Mouse (Mus musculus) midbrain, embryonic 10.5 days (tissue): ENCODE results near the gene Wdfy1. TPM values are rescaled to one million over a fixed set of nuclear protein-coding genes. Genes with fewer than 3 reads are reported as not detected.

Source experiments
- DNase-seq: peaks from one replicate; pipeline ENCODE4 v3.0.0-alpha.2; 2017; ENCODE audit warnings: low spot score
- H3K27ac ChIP-seq: fragments of 300-500 bp; sonication (generic); replicated peaks from 2 replicates; pipeline ENCODE4 v1.5.1; 2016; ENCODE audit warnings: mild to moderate bottlenecking
- H3K27me3 ChIP-seq: fragments of 300-500 bp; sonication (generic); 2 replicates; pipeline ENCODE4 v1.6.1; 2016; ENCODE audit warnings: low read depth, mild to moderate bottlenecking; ENCODE audit not compliant: poor library complexity, severe bottlenecking
- H3K36me3 ChIP-seq: fragments of 300-500 bp; sonication (generic); 2 replicates; pipeline ENCODE4 v1.6.1; 2016; ENCODE audit warnings: mild to moderate bottlenecking, moderate library complexity
- H3K4me1 ChIP-seq: fragments of 300-500 bp; sonication (generic); 2 replicates; pipeline ENCODE4 v1.6.1; 2016
- H3K4me3 ChIP-seq: fragments of 300-500 bp; sonication (generic); 2 replicates; pipeline ENCODE4 v1.5.1; 2016; ENCODE audit warnings: mild to moderate bottlenecking, moderate library complexity
- H3K9me3 ChIP-seq: fragments of 300-500 bp; sonication (generic); replicated peaks from 2 replicates; pipeline ENCODE4 v1.6.1; 2016; ENCODE audit warnings: mild to moderate bottlenecking
- WGBS: fragments of 180-500 bp; shearing (Covaris S2); methylation state at CpG from one replicate; pipeline ENCODE4 v1.1.7; 2016; 5-methylcytosine and 5-hydroxymethylcytosine counted together
- polyA plus RNA-seq: library from polyadenylated mRNA; unstranded; fragments of >200 nt; fragmentation: Nextera tagmentation; extraction: Ambion mirVana; gene quantifications from 2 replicates; pipeline ENCODE4 v1.2.1, GENCODE M21; 2016

Gene Wdfy1
- polyA plus RNA-seq, 1 experiment from 2014 or later, result 37.5 TPM

DNA sequence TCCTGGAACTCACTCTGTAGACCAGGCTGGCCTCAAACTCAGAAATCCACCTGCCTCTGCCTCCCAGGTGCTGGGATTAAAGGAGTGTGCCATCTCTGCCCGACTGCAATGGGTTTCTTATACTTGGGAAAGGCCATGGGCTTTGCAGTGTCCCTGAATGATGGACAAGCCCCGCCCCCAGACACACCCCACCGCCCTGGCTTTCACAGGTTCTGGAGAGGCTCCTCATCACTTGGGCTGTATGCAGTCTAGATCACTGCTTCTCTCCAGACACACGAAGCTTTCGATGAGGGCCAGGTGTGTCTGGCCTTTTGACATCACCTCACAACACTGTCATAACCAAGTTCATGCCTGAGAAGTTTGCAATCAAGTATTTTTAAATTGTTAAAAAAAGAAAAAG lies 79.0 kb downstream of the Wdfy1 start:
- Histone ChIP-seq H3K4me3 (no peak overlapping the region), H3K4me1 (peaks cover 3% of the 10 kb centered on the region), H3K36me3 (no peaks in the 10 kb centered on the region), H3K27me3 (no peaks in the 10 kb centered on the region), H3K9me3 (no peaks in the 10 kb centered on the region), H3K27ac (no peak overlapping the region)
- no peak for DNase-seq
- WGBS, result 68% methylated on average over 5 of the region's 5 CpGs

DNA sequence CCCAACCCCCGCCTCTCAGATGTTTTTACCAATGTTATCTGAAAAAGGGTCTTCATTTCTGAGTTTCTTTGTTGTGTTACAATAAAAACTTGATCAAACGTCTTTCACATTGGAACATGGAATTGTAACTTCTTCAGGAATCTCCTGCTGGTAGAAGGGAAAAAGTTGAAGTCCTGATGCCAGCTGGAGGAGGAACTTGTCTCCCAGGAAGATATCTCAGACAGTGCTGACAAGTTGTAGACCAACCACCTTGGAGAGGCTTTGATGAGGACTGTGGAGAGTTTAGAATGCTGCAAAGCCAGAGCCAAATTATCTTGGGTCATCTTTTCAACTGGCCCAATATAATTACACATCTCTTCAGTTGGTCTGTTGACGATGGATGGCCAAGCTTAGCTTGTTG lies 83.5 kb downstream of the Wdfy1 start:
- WGBS, result 89% methylated on average over 3 of the region's 3 CpGs
- no peak for DNase-seq
- no peak overlapping the region for H3K27ac ChIP-seq
- no peak overlapping the region for H3K4me3 ChIP-seq
- H3K9me3 ChIP-seq, result no peaks in the 10 kb centered on the region
- peaks cover 3% of the 10 kb centered on the region for H3K4me1 ChIP-seq
- H3K36me3 ChIP-seq, result no peaks in the 10 kb centered on the region
- no peaks in the 10 kb centered on the region for H3K27me3 ChIP-seq

DNA sequence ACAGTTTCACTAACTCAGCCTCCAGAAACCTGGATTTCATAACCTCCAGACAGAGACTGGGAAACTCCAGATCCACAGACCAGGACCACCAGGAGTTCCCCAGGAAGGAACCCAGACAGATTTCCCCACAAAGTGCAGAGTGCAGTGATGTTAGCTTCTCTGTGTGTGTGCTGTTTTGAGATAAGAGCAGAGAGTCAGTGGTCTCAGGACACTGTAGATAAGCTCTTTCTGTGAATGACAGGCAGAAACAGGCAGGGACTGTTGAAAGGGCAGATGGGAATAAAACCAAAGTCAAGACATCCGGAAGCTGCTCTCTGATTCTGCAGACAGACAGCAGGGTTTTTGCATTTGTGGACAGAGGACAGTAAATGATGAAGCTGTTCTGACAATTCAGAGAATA lies 88.7 kb downstream of the Wdfy1 start:
- WGBS, result 86% methylated on average over 1 of the region's 1 CpGs

GRCm38 (mm10) chr1:79684027-79684426 lies 91.9 kb downstream of the Wdfy1 start:
- H3K4me3 ChIP-seq, result no peak overlapping the region
- DNase-seq, result no peak

More for the DNA sequence above, 88.7 kb downstream of the Wdfy1 start:
- H3K36me3 ChIP-seq, result no peaks in the 10 kb centered on the region
- no peaks in the 10 kb centered on the region for H3K9me3 ChIP-seq
- H3K4me1 ChIP-seq, result no peaks in the 10 kb centered on the region
- H3K27ac ChIP-seq, result no peak overlapping the region
- no peak for DNase-seq
- H3K27me3 ChIP-seq, result no peaks in the 10 kb centered on the region
- H3K4me3 ChIP-seq, result no peak overlapping the region

DNA sequence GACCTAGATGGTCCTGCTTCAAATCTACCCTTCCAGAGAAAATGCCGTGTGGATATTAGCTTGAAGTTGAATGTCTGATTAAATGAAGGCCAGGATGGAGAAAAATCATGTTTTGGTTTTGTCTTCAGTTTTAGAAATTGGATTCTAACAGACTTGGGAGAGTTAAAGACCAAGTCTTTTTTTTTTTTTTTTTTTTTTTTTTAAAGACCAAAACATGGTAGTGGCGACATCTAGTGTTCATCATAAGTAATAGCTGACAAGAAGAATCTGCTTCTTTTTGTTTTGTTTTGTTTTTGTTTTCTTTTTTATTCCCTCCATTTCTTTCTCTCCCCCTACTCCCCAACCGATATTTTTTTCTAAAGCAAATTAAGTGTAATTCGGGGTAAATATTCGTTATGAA lies 93.0 kb downstream of the Wdfy1 start:
- 16% methylated on average over 5 of the region's 5 CpGs for WGBS
- DNase-seq, result no peak
- H3K4me1 ChIP-seq, result no peaks in the 10 kb centered on the region
- no peaks in the 10 kb centered on the region for H3K9me3 ChIP-seq
- H3K4me3 ChIP-seq, result no peak overlapping the region
- no peaks in the 10 kb centered on the region for H3K27me3 ChIP-seq
- no peaks in the 10 kb centered on the region for H3K36me3 ChIP-seq
- H3K27ac ChIP-seq, result no peak overlapping the region

More at GRCm38 (mm10) chr1:79684027-79684426, 91.9 kb downstream of the Wdfy1 start:
- no peaks in the 10 kb centered on the region for H3K9me3 ChIP-seq
- no peaks in the 10 kb centered on the region for H3K27me3 ChIP-seq
- no peaks in the 10 kb centered on the region for H3K36me3 ChIP-seq
- H3K27ac ChIP-seq, result no peak overlapping the region
- no peaks in the 10 kb centered on the region for H3K4me1 ChIP-seq

DNA sequence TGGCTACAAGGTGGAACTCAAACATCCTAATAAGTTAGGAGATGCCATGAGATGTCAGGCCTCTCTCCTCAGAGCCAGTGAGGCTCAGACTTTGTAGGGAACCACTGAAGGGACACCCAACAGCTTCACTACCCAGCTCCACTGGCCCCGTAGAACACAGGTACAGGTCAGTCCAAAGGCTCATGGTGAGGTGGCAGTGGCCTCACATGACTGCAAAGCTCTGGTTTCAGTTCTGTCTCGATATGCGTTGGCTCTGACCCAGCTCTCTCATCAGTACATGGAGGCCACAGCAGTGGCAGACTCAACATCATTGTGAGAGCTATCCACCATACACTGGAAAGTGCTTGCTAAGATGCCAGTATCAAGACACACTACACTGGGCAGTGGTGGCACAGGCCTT lies 95.2 kb downstream of the Wdfy1 start:
- no peak for DNase-seq
- no peaks in the 10 kb centered on the region for H3K36me3 ChIP-seq
- H3K27me3 ChIP-seq, result no peaks in the 10 kb centered on the region
- WGBS, result 97% methylated on average over 3 of the region's 3 CpGs
- H3K9me3 ChIP-seq, result no peaks in the 10 kb centered on the region
- no peak overlapping the region for H3K27ac ChIP-seq
- H3K4me3 ChIP-seq, result no peak overlapping the region
- no peaks in the 10 kb centered on the region for H3K4me1 ChIP-seq

GRCm38 (mm10) chr1:79678117-79678684 lies 97.7 kb downstream of the Wdfy1 start:
- Histone ChIP-seq H3K4me3 (no peak overlapping the region), H3K27me3 (peaks cover 7% of the 10 kb centered on the region), H3K9me3 (no peaks in the 10 kb centered on the region), H3K36me3 (no peaks in the 10 kb centered on the region), H3K4me1 (no peaks in the 10 kb centered on the region), H3K27ac (no peak overlapping the region)
- WGBS, result 85% methylated on average over 8 of the region's 8 CpGs
- no peak for DNase-seq

DNA sequence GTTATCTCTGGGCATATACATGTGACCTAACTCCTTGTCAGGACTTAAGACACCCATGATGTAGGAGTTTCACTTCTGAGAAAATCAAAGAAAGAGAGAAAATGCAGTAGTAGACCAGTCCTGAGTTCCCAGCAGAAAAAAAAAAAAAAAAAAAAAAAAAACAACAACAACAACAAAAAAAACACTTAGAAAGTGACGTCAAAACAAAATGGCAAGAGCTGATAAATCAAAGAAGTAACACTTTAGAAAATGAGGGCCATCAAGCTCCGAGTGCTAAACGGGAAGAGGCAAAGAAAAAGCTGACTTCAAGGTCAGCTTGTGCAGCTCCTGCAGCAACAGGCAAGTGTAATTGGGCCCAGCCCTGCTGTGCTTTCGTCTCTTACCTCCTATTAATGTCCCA lies 100.2 kb downstream of the Wdfy1 start:
- Histone ChIP-seq H3K27me3 (peaks cover 32% of the 10 kb centered on the region), H3K36me3 (no peaks in the 10 kb centered on the region), H3K9me3 (no peaks in the 10 kb centered on the region), H3K27ac (no peak overlapping the region), H3K4me3 (no peak overlapping the region), H3K4me1 (peaks cover 16% of the 10 kb centered on the region)
- WGBS, result 85% methylated on average over 4 of the region's 4 CpGs
- no peak for DNase-seq

- Histone ChIP-seq H3K4me1 (peaks cover 17% of the 10 kb centered on the region), H3K27me3 (peaks cover 46% of the 10 kb centered on the region), H3K4me3 (peak within 1 kb of the TSS; percentile 76), H3K9me3 (no peaks in the 10 kb centered on the region), H3K36me3 (no peaks in the 10 kb centered on the region), H3K27ac (0 out of 2 replicates have a peak within 1 kb of the TSS, but pooled peaks have one; percentile 28)
- DNase-seq, result peak; percentile 67
- WGBS, result under 1% methylated on average over 51 of the region's 51 CpGs
Measured at GRCm38 (mm10) chr1:79671543-79672337, 104.2 kb downstream of the Wdfy1 start, which contains the start of gene Ap1s3. Gene Ap1s3 (minus strand): TSS chr1:79671972.

DNA sequence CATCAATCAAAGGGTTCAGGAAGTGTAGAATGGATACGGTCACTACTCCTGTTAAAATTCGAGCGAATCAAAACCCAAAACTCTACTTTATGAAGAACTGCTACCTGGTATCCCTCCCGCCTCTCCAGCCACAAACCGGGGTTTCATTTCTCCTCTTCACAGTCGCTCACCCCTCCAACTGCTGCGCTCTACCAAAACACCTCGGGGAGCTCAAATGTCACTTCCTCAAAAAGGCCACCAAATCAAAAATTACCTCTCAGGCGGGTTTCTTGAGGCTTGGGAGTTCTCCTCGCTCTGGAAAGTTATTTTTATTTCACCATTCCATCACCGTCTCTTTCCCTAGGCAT lies 104.8 kb downstream of the Wdfy1 start:
- peak overlapping the region; percentile 76 for H3K4me3 ChIP-seq
- peaks cover 17% of the 10 kb centered on the region for H3K4me1 ChIP-seq
- H3K27me3 ChIP-seq, result peaks cover 46% of the 10 kb centered on the region
- 2% methylated on average over 11 of the region's 11 CpGs for WGBS
- H3K27ac ChIP-seq, result no peak overlapping the region
- DNase-seq, result peak; percentile 28
- H3K9me3 ChIP-seq, result no peaks in the 10 kb centered on the region
- H3K36me3 ChIP-seq, result no peaks in the 10 kb centered on the region

- no peak for DNase-seq
- H3K27ac ChIP-seq, result no peak overlapping the region
- H3K4me1 ChIP-seq, result peaks cover 17% of the 10 kb centered on the region
- no peak overlapping the region for H3K4me3 ChIP-seq
- 85% methylated on average over 9 of the region's 9 CpGs for WGBS
- H3K9me3 ChIP-seq, result no peaks in the 10 kb centered on the region
- H3K36me3 ChIP-seq, result no peaks in the 10 kb centered on the region
- H3K27me3 ChIP-seq, result peaks cover 46% of the 10 kb centered on the region
Measured at GRCm38 (mm10) chr1:79669419-79669974, 106.4 kb downstream of the Wdfy1 start.

GRCm38 (mm10) chr1:79664911-79665310 lies 111.0 kb downstream of the Wdfy1 start:
- Histone ChIP-seq H3K27ac (no peak overlapping the region), H3K36me3 (no peaks in the 10 kb centered on the region), H3K4me1 (no peaks in the 10 kb centered on the region), H3K4me3 (no peak overlapping the region), H3K9me3 (no peaks in the 10 kb centered on the region), H3K27me3 (peaks cover 6% of the 10 kb centered on the region; the same call in 1 of the 2 replicates)
- DNase-seq, result no peak
- WGBS, result 90% methylated on average over 4 of the region's 4 CpGs

DNA sequence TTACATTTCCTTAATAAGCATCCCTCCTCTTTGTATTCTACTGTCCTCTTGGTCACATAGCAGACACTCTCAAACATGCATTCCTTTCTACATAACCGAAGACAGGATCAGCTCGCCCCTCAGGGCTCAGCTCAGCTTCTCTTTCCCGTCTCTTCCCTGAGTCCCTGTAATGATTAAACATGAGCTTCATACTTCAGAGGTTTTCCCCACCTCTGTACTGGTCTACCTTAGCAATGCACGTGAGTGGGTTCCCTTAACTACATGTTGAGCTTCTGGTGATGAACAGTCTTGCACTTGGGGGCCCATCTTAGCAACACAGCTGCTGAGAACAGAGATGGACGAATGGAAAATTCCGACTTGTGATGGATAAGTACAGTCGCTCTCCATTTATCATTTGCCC lies 116.3 kb downstream of the Wdfy1 start:
- WGBS, result 87% methylated on average over 7 of the region's 7 CpGs
- H3K36me3 ChIP-seq, result no peaks in the 10 kb centered on the region
- no peak overlapping the region for H3K27ac ChIP-seq
- no peaks in the 10 kb centered on the region for H3K4me1 ChIP-seq
- no peaks in the 10 kb centered on the region for H3K27me3 ChIP-seq
- H3K4me3 ChIP-seq, result no peak overlapping the region
- DNase-seq, result no peak
- H3K9me3 ChIP-seq, result no peaks in the 10 kb centered on the region
